8 mouse cellular contexts compared by ENCODE assay signal in the genomic region with DNA sequence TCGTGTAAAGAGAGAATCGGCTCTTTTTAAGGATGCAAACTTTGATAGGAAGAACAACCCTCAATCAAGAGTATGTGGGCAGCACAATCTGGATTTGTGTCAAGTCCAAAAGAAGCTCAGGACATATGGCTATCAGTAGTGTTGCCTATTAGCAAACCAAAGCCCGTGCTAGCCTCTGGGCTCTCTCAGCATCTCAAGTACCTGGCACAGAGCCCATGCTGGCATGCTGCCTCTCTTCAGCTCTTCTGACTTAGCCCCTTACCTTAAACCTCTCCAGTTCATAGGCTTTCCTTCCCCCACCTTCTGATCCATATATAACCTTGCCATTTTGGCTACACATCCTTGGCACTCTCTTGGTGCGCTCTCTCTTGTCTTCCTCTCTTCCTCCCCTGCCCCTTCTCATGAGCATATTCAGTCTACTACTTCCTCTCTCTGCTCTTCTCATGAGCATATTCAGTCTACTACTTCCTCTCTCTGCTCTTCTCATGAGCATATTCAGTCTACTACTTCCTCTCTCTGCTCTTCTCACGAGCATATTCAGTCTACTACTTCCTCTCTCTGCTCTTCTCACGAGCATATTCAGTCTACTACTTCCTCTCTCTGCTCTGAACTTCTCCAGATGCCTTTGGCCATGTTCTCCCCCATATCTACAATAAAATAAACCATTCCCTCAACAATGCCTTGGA. TPM values are rescaled to one million over a fixed set of nuclear protein-coding genes. Genes with fewer than 3 reads are reported as not detected.
DNase-seq lines count a peak whose midpoint lies in the region; ATAC-seq and TF ChIP-seq lines count a peak whose summit lies in the region.
"Not testable (repeated sequence)": the region's sequence is repeated elsewhere in the genome, so short reads cannot be mapped to it uniquely, and the experiment has no call there.

No protein-coding gene starts in this region.

- not testable (repeated sequence) for H3K9me3 ChIP-seq in lung, embryonic 15.5 days; midbrain, postnatal 0 days (ENCODE audit: low read length)

- H3K36me3 ChIP-seq in lung, embryonic 15.5 days; midbrain, postnatal 0 days (ENCODE audit: insufficient read depth, low read length): not testable (repeated sequence)

- H3K4me3 ChIP-seq in lung, embryonic 15.5 days; midbrain, postnatal 0 days (ENCODE audit: low read depth, low read length): not testable (repeated sequence)

- not testable (repeated sequence) for H3K4me1 ChIP-seq in lung, embryonic 15.5 days; midbrain, postnatal 0 days (ENCODE audit: insufficient read depth, low read length)

- peak; percentile 56 for DNase-seq in NIH3T3 (ENCODE audit: low read depth)
- DNase-seq in cerebellum, adult 8-10 months, result peak; percentile 64
- DNase-seq in cerebellum, postnatal 4 days (ENCODE audit: low spot score in 2 of 2), result peak; percentile 29 to 63
- DNase-seq in layer of hippocampus, adult 9-11 months, result peak; percentile 23
- DNase-seq in midbrain, postnatal 0 days (ENCODE audit: low spot score), result peak; percentile 47
- DNase-seq in right cerebral cortex, postnatal 4 days, result peak; percentile 52

- H3K27ac ChIP-seq in lung, embryonic 15.5 days; midbrain, postnatal 0 days (ENCODE audit: low read depth, low read length): not testable (repeated sequence)

- not testable (repeated sequence) for H3K4me2 ChIP-seq in lung, embryonic 15.5 days; midbrain, postnatal 0 days (ENCODE audit: low read depth, low read length, poor library complexity, severe bottlenecking)

- not testable (repeated sequence) for TF ChIP-seq CTCF in midbrain, postnatal 0 days (IDR thresholded peaks at IDR 0.05)

- H3K9ac ChIP-seq in lung, embryonic 15.5 days; midbrain, postnatal 0 days (replicated peaks; ENCODE audit: low read length, poor library complexity, severe bottlenecking): not testable (repeated sequence)

- peak; percentile 42 to 51; a peak in 2 of 4 replicates for ATAC-seq in hematopoietic stem cell, adult 5-6 weeks (replicated peaks in 1 of 2; ENCODE audit: insufficient read depth in 1 of 2, low FRiP score in 2 of 2, low TSS enrichment in 1 of 2, low read depth in 1 of 2, poor library complexity in 2 of 2, severe bottlenecking in 2 of 2)
- 0 out of 2 replicates have a peak, but pooled peaks have one; percentile 27 for ATAC-seq in lung, embryonic 15.5 days (ENCODE audit: borderline replicate concordance, extremely low read depth, low FRiP score, low TSS enrichment)
- ATAC-seq in midbrain, postnatal 0 days (ENCODE audit: low FRiP score), result not testable (repeated sequence)

- 68% methylated on average over 6 of the region's 6 CpGs for WGBS in lung, embryonic 15.5 days
- 87% methylated on average over 6 of the region's 6 CpGs for WGBS in midbrain, postnatal 0 days

- H3K27me3 ChIP-seq in lung, embryonic 15.5 days; midbrain, postnatal 0 days (ENCODE audit: insufficient read depth, low read length): not testable (repeated sequence)

RNA-seq across cellular contexts. Expression of a gene that starts 51.5 kb away (rescaled TPM):
- total RNA-seq in hematopoietic stem cell, adult 5-6 weeks (2017), result 27.4 and 92.7 TPM in 2 replicates
- 4.8 and 4.9 TPM in 2 replicates for polyA plus RNA-seq in lung, embryonic 15.5 days (2015; fragmentation: Nextera tagmentation; extraction: Ambion mirVana)
- total RNA-seq in midbrain, postnatal 0 days (2014; rRNA removed), result 99.3 and 107 TPM in 2 replicates
- polyA plus RNA-seq in midbrain, postnatal 0 days (2015; fragmentation: Nextera tagmentation; extraction: Ambion mirVana), result 15.1 and 18.6 TPM in 2 replicates
